Mouse (Mus musculus) midbrain, embryonic 10.5 days (tissue): ENCODE measurements around the gene Scgb1b12. TPM values are rescaled to one million over a fixed set of nuclear protein-coding genes. Genes with fewer than 3 reads are reported as not detected.
"Not testable (repeated sequence)": the region's sequence is repeated elsewhere in the genome, so short reads cannot be mapped to it uniquely, and the experiment has no call there.

ENCODE experiments used
- DNase-seq: peaks from one replicate; pipeline ENCODE4 v3.0.0-alpha.2; 2017; ENCODE audit warnings: low spot score
- H3K27ac ChIP-seq: fragments of 300-500 bp; sonication (generic); replicated peaks from 2 replicates; pipeline ENCODE4 v1.5.1; 2016; ENCODE audit warnings: mild to moderate bottlenecking
- H3K27me3 ChIP-seq: fragments of 300-500 bp; sonication (generic); 2 replicates; pipeline ENCODE4 v1.6.1; 2016; ENCODE audit warnings: low read depth, mild to moderate bottlenecking; ENCODE audit not compliant: poor library complexity, severe bottlenecking
- H3K36me3 ChIP-seq: fragments of 300-500 bp; sonication (generic); 2 replicates; pipeline ENCODE4 v1.6.1; 2016; ENCODE audit warnings: mild to moderate bottlenecking, moderate library complexity
- H3K4me1 ChIP-seq: fragments of 300-500 bp; sonication (generic); 2 replicates; pipeline ENCODE4 v1.6.1; 2016
- H3K4me3 ChIP-seq: fragments of 300-500 bp; sonication (generic); 2 replicates; pipeline ENCODE4 v1.5.1; 2016; ENCODE audit warnings: mild to moderate bottlenecking, moderate library complexity
- H3K9me3 ChIP-seq: fragments of 300-500 bp; sonication (generic); replicated peaks from 2 replicates; pipeline ENCODE4 v1.6.1; 2016; ENCODE audit warnings: mild to moderate bottlenecking
- WGBS: fragments of 180-500 bp; shearing (Covaris S2); methylation state at CpG from one replicate; pipeline ENCODE4 v1.1.7; 2016; 5-methylcytosine and 5-hydroxymethylcytosine counted together
- polyA plus RNA-seq: library from polyadenylated mRNA; unstranded; fragments of >200 nt; fragmentation: Nextera tagmentation; extraction: Ambion mirVana; gene quantifications from 2 replicates; pipeline ENCODE4 v1.2.1, GENCODE M21; 2016

Gene Scgb1b12
- not detected in 2 replicates for polyA plus RNA-seq

DNA sequence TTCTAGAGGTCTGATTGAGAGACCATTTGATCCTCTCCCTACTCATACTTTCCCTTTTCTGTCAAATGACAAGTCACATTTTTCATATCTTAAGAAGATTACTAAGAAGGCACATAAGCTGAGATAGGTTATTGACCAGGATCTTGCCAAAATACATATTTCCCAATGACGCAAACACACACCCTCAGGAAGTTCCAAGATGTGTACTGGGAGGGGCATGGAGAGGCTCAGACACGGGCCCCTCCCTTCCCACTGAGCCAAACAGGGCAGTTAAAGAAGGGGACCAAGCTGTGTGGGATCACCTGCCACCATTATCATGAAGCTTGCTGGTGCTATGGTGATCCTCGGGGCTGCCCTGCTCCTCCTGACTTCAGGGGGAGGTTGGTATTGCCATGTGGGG is at the start of gene Scgb1b12:
TSS of gene Scgb1b12 (plus strand) at position 301 of the 400 bp plus-strand sequence.
- H3K27me3 ChIP-seq, H3K27ac ChIP-seq, DNase-seq, H3K4me3 ChIP-seq, H3K9me3 ChIP-seq, H3K36me3 ChIP-seq, H3K4me1 ChIP-seq: not testable (repeated sequence)
- 82% methylated on average over 2 of the region's 3 CpGs for WGBS

GRCm38 (mm10) chr7:32327145-32327544 is 6.8 kb upstream of the Scgb1b12 start, which contains the start of gene Scgb2b12:
TSS of gene Scgb2b12 (minus strand) at chr7:32327245.
- not testable (repeated sequence) for H3K9me3 ChIP-seq, H3K36me3 ChIP-seq, H3K27ac ChIP-seq, H3K4me1 ChIP-seq, DNase-seq, H3K27me3 ChIP-seq, H3K4me3 ChIP-seq
- 75% methylated on average over 1 of the region's 1 CpGs for WGBS

Other genes with a start within 250 kb of the Scgb1b12 start
- not detected in 2 replicates for gene Scgb1b10, start 233.3 kb upstream of the Scgb1b12 start, polyA plus RNA-seq
- not detected in 2 replicates for gene Scgb2b11, start 123.0 kb upstream of the Scgb1b12 start, polyA plus RNA-seq
- not detected in 2 replicates for gene Scgb1b11, start 111.3 kb upstream of the Scgb1b12 start, polyA plus RNA-seq
- gene Scgb2b12, start 6.9 kb upstream of the Scgb1b12 start, polyA plus RNA-seq: not detected in 2 replicates
- not detected in 2 replicates for gene Scgb1b29, start 107.4 kb downstream of the Scgb1b12 start, polyA plus RNA-seq